Mouse (Mus musculus) small intestine, adult 2 months (tissue): ENCODE measurements around the gene Aph1b.

Experiments used
- CTCF ChIP-seq: fragments of 200-500 bp; IDR thresholded peaks from 2 replicates; pipeline ENCODE4 v1.5.1; 2012; ENCODE audit warnings: low read depth, mild to moderate bottlenecking, control low read depth, inconsistent platforms, low read length, moderate library complexity, mixed read lengths; ENCODE audit not compliant: insufficient replicate concordance, insufficient read length; ENCODE audit errors: extremely low read depth
- POLR2A ChIP-seq: fragments of 200-500 bp; IDR thresholded peaks from 2 replicates; pipeline ENCODE4 v1.6.1; 2012; ENCODE audit warnings: low read depth, mild to moderate bottlenecking, control low read depth, inconsistent platforms, low read length, moderate library complexity

DNA sequence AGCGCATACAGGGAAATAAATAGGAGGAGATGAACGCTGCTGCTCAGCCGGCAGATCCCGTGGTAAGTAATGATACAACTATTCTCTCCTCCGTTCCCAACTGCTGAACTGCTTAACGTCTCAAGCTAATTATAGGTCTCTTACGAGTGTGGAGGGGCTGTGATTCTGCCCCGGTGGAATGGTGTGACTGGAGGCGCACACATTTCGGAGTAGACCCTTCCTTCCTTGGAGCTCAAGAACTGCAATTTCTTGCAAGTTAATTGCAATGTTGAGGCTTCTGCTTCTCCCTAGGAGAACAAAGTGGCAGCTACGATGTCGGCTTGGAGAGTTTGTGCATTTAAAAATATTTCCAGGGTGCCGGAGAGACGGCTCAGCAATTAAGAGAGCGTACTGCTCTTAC lies 46.9 kb downstream of the Aph1b start:
- TF ChIP-seq CTCF (no peak), POLR2A (no peak)
